Mouse (Mus musculus) ES-Bruce4 (cell line): ENCODE measurements at regions not wholly inside any gene's neighbourhood (a gene's known extent, or its start where the extent isn't known, plus 50 kb on each side); places are given as distances from the start of the nearest gene placed in this dataset.

Source experiments
- CTCF ChIP-seq: IDR thresholded peaks from one replicate; pipeline ENCODE4 v1.8.1; 2011; ENCODE audit warnings: low read depth, low read length
- EP300 ChIP-seq: IDR thresholded peaks from 2 replicates; pipeline ENCODE4 v1.6.1; 2011; ENCODE audit warnings: low read depth, low read length; ENCODE audit not compliant: insufficient read depth
- POLR2A ChIP-seq: IDR thresholded peaks from one replicate; pipeline ENCODE4 v1.8.1; 2011; ENCODE audit warnings: low read length; ENCODE audit not compliant: insufficient read depth

DNA sequence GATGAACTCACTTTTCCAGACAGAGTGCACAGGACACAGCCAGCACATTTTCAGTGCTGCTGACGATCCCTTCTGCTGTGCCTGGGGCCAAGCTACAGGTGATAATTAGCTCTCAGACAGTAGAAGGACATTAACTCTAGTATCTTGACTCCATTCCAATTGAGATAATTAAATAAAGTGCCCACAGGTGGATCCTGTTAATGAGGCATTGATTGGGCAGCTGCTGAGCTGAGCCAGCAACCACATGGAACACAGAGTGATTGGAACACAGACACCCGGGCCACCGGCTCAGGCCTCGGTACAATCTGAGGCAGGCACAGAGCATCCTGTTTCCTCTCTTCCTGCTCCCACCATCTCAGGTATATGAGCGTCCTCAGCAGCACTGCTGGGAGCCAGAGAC, 114.5 kb upstream of the Habp2 start:
- TF ChIP-seq CTCF (no peak), POLR2A (no peak), EP300 (no peak)
